Mouse (Mus musculus) liver, embryonic 14.5 days (tissue): ENCODE measurements around the gene Hc.

Source experiments
- CTCF ChIP-seq: IDR thresholded peaks from 2 replicates; pipeline ENCODE4 v1.5.1; 2016; ENCODE audit warnings: antibody characterized with exemption, low read depth, control low read depth
- EP300 ChIP-seq: IDR thresholded peaks from 2 replicates; pipeline ENCODE4 v1.6.1; 2016; ENCODE audit warnings: antibody characterized with exemption, low read depth

DNA sequence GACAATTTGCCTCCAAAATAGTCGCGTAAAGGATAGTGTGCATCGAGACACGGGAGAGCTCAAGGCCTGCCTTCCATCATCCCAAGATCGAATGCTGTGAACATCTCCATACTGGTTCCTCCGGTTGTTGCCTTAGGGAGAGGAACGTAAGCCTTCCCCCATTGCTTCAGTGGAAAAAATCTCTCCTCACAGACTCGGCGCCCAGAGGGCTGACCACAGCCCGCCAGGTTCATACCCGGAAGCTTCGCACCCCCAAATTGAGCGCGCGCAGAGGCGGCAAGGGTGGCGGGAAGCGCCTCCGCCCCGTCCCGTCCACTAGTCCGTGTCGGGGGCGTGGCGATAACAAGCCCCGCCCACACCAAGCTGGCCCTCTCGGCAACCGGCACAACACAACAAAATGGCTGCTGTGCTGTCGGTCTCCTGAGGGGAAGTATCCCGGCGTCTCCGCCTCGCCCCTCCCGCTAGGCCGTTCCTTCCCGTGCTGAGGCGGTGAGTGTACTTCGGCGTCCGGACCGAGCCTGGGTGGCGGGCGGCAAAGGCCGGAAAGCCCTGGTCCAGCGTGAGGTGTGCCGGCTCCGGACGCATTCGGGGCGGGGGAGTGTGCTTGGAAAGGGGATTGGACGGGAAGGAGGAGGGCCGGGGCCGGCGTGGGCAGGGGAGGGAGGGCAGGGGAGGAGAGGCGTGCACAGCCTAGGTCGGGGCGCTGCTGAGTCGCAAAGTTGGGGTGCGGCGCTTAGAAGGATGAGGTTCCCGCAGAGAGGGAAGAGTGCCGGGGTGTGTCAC is 48.1 kb upstream of the Hc start, which contains the start of gene Cntrl:
- TF ChIP-seq EP300 (no peak), CTCF (peak; percentile 38)
